Comparison of ENCODE assay signal across 19 mouse cellular contexts in genomic region chr2:167536320-167536945, GRCm38 (mm10). TPM values are rescaled to one million over a fixed set of nuclear protein-coding genes. Genes with fewer than 3 reads are reported as not detected.
DNase-seq lines count a peak whose midpoint lies in the region; TF ChIP-seq lines count a peak whose summit lies in the region.
"Had no signal": no experiment of that assay in that cellular context is flagged by ENCODE, and none has a peak within 500 bp of the region (broad histone marks: within the 10 kb centered on the region; RNA-seq: fewer than 3 reads in every experiment).

No protein-coding gene starts in this region.

- no peak overlapping the region for H3K4me3 ChIP-seq in gastrocnemius, adult 2 months
- H3K4me3 ChIP-seq: embryonic facial prominence, embryonic 15.5 days; erythroblast, embryonic 14.5 days; forebrain, embryonic 15.5 days; intestine, embryonic 15.5 days had no signal

- intact Hi-C loops in gastrocnemius, adult 2 months (cut with DNase I): loop anchor here (5.0 kb wide), 2 partner anchors 126 to 361 kb away; partner anchors contain the start of gene Gm20431

- no peak for TF ChIP-seq CTCF in gastrocnemius, adult 2 months (IDR thresholded peaks at IDR 0.05)

- no peak overlapping the region for H3K27ac ChIP-seq in gastrocnemius, adult 2 months
- H3K27ac ChIP-seq: embryonic facial prominence, embryonic 15.5 days; forebrain, embryonic 10.5 days; forebrain, embryonic 15.5 days; hindbrain, postnatal 0 days; intestine, embryonic 15.5 days had no signal

- 31% methylated on average over 10 of the region's 10 CpGs for WGBS in large intestine, adult 2 months

- DNase-seq in gastrocnemius, adult 2 months: peak; percentile 18
- DNase-seq in gastrocnemius, adult 8-10 months (ENCODE audit: low spot score in 2 of 2): no peak
- DNase-seq in thymus, postnatal 4 days: peak; percentile 21
- no peak for DNase-seq in thymus, postnatal 0 days (ENCODE audit: low spot score)
- peak; percentile 39 for DNase-seq in large intestine, adult 2 months (ENCODE audit: low read depth, low spot score)
- DNase-seq in thymus, postnatal 36 days: no peak
- DNase-seq in kidney, postnatal 14 days: no peak
- DNase-seq: adrenal gland, postnatal 10 days; cerebellum, adult 11 months; cerebellum, adult 8-10 months; cerebellum, postnatal 14 days; gastrocnemius, postnatal 14 days had no signal

RNA-seq across cellular contexts. Expression of gene Snai1, which starts 1.6 kb away (rescaled TPM):
- 1 to 10 TPM; 1.1 to 1.2 TPM for total RNA-seq in gastrocnemius, adult 2 months (2021)
- total RNA-seq in gastrocnemius, adult 8-10 months (2022): under 1 TPM; 0.24 to 0.94 (median 0.65) TPM
- 2.6 and 3.6 TPM in 2 replicates for polyA plus RNA-seq in thymus, postnatal 0 days (2015; fragmentation: Nextera tagmentation; extraction: Ambion mirVana)
- polyA plus RNA-seq in large intestine, adult 2 months (2012; rRNA removed): 7.2 and 8.3 TPM in 2 replicates
- total RNA-seq: common myeloid progenitor, adult 5-6 weeks had no signal
- polyA plus RNA-seq: erythroblast, embryonic 14.5 days had no signal

RNA-seq across cellular contexts. Expression of gene Spata2, which starts 43.7 kb away (rescaled TPM):
- 10 to 100 TPM; 18.4 to 18.9 TPM for total RNA-seq in gastrocnemius, adult 2 months (2021)
- 10 to 100 TPM; 19.9 to 22.6 (median 20.4) TPM for total RNA-seq in gastrocnemius, adult 8-10 months (2022)
- polyA plus RNA-seq in thymus, postnatal 0 days (2015; fragmentation: Nextera tagmentation; extraction: Ambion mirVana): 17.8 and 19.4 TPM in 2 replicates
- polyA plus RNA-seq in large intestine, adult 2 months (2012; rRNA removed): 41.8 and 67.7 TPM in 2 replicates

RNA-seq across cellular contexts. Expression of gene Rnf114, which starts 44.0 kb away (rescaled TPM):
- 10 to 100 TPM; 40.0 to 40.9 TPM for total RNA-seq in gastrocnemius, adult 2 months (2021)
- 10 to 100 TPM; 40.8 to 45.8 (median 43.0) TPM for total RNA-seq in gastrocnemius, adult 8-10 months (2022)
- polyA plus RNA-seq in thymus, postnatal 0 days (2015; fragmentation: Nextera tagmentation; extraction: Ambion mirVana): 138 and 145 TPM in 2 replicates
- polyA plus RNA-seq in large intestine, adult 2 months (2012; rRNA removed): 119 and 142 TPM in 2 replicates

Comparison
In these comparisons a context has a peak if more than half of its experiments do, and no peak if none do; other contexts are left out.
1. DNase-seq: peak in gastrocnemius, adult 2 months (single experiment), thymus, postnatal 4 days (single experiment) and large intestine, adult 2 months (single experiment); none in gastrocnemius, adult 8-10 months (0 of 2), thymus, postnatal 0 days (single experiment), thymus, postnatal 36 days (0 of 2) and kidney, postnatal 14 days (single experiment).